Mouse (Mus musculus) adrenal gland, postnatal 4 days (tissue): ENCODE results near the gene Actr2. TPM values are rescaled to one million over a fixed set of nuclear protein-coding genes. Genes with fewer than 3 reads are reported as not detected.

ENCODE experiments used
- DNase-seq, 2 experiments: peaks; one replicate each; pipeline ENCODE4 v3.0.0; 2021 to 2022; ENCODE audit warnings: low spot score in 2 of 2, mixed read lengths in 2 of 2
- total RNA-seq, 2 experiments: library from RNA; stranded (reverse); gene quantifications; 2 replicates each; pipeline ENCODE4 v1.2.3; 2021

Gene Actr2
- total RNA-seq, 2 experiments from 2014 or later, result 119 to 125 TPM

GRCm38 (mm10) chr11:20018905-20019304 is 93.8 kb downstream of the Actr2 start:
- DNase-seq, result no peak

GRCm38 (mm10) chr11:20017937-20018336 is 94.8 kb downstream of the Actr2 start:
- no peak for DNase-seq

- no peak for DNase-seq
Observed at GRCm38 (mm10) chr11:20013366-20013765, 99.3 kb downstream of the Actr2 start.

Other genes starting within 250 kb of the Actr2 start
- gene Spred2, start 188.5 kb downstream of the Actr2 start, total RNA-seq, result 10 to 100 TPM; 49.2 to 50.9 TPM
- gene Rab1a, start 88.5 kb upstream of the Actr2 start, total RNA-seq, result 100 to 1,000 TPM; 153 to 164 TPM
- gene Cep68, start 136.5 kb upstream of the Actr2 start, total RNA-seq, result 10 to 100 TPM; 37.0 to 37.3 TPM
- gene Slc1a4, start 219.8 kb upstream of the Actr2 start, total RNA-seq, result 10 to 100 TPM in 1 of 2 experiments, 1 to 10 TPM in 1; 8.7 to 10.8 TPM